Mouse (Mus musculus) large intestine, adult 2 months (tissue): ENCODE measurements around the gene Gjd3. TPM values are rescaled to one million over a fixed set of nuclear protein-coding genes. Genes with fewer than 3 reads are reported as not detected.

Source experiments
- DNase-seq: peaks from one replicate; pipeline ENCODE4 v3.0.0-alpha.2; 2012; ENCODE audit warnings: low read depth, low spot score
- WGBS: fragments of 180-500 bp; shearing (Covaris S2); methylation state at CpG from one replicate; pipeline ENCODE4 v1.1.7; 2018; 5-methylcytosine and 5-hydroxymethylcytosine counted together
- polyA plus RNA-seq: library from polyadenylated mRNA; depleted of rRNA; stranded (reverse); fragments of >200 nt; gene quantifications from 2 replicates; pipeline ENCODE4 v1.2.3, GENCODE M21; 2012

Gene Gjd3
- polyA plus RNA-seq, 1 experiment: 1.1 TPM

DNA sequence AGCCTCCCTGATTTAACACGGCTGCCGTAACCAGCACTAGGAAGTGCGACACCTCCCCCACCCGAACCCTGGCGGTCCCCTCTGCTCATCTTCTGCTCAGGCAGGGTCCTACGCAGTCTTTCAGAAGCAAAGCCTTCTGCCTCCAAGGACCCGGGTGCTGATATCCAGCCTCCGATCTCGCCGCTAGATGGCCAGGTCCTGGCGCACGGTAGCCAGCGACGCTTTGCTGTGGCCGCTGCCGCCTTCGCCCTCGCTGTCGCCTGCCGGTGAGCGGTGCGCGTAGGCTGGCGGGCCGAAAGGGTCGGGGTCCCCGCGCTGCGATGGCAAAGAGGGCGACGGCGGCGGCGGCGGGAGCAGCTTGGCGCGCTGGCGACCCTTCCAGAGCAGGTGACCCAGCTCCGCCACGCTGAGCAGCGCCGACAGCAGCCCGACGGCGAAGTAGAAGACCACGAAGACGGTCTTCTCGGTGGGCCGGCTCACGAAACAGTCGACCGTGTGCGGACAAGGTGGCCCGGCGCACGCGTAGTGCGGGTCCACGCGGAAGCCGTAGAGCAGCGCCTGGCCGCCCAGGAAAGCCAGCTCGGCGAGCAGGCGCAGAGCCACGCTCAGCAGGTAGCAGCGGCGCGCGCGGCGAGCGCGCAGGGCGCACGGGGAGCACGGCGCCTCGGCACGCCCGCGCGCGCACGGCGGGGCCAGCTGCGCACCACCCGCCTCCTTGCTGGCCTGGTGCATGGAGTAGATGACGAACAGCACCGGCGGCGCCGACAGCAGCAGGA, 631 bp downstream of the Gjd3 start:
- under 1% methylated on average over 94 of the region's 94 CpGs for WGBS
- no peak for DNase-seq

DNA sequence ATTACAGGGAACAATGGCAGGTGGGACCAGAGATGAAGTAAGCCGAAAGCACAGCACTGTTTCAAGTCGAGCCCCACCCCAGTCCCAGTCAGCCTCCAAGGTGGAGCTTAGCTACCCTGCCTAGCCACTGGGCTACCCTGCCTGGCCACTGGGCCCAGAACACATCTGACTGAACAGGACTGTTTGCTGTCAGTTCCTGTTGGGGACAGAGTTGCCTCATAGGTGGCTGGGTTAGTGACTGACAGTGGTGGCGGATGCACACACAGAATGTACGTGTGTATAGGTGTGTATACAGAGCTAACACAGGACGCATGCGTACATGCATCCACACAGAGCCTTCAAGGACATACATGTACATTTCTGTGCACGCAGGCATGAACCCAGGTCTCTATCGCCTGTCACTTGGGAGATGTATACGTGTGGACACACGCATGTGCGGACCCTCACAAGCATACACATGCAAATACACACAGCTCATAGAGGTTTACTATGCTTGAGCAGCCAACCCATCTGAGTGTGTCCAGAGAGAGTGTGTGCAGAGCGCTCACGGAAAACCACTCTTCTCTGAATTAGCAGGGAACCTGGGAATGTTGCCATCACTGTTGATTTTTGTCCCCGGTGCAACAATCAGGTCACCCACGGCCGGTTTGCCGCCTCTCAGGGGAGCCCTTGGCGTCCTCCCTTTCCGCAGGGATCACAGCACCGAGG, 1.4 kb downstream of the Gjd3 start:
- WGBS: 32% methylated on average over 20 of the region's 20 CpGs
- no peak for DNase-seq

GRCm38 (mm10) chr11:98979356-98979755, 3.5 kb downstream of the Gjd3 start:
- WGBS: 26% methylated on average over 5 of the region's 5 CpGs
- no peak for DNase-seq

- DNase-seq: no peak
- WGBS: 27% methylated on average over 15 of the region's 15 CpGs
These were observed 4.2 kb downstream of the Gjd3 start for GRCm38 (mm10) chr11:98978526-98979148.

DNA sequence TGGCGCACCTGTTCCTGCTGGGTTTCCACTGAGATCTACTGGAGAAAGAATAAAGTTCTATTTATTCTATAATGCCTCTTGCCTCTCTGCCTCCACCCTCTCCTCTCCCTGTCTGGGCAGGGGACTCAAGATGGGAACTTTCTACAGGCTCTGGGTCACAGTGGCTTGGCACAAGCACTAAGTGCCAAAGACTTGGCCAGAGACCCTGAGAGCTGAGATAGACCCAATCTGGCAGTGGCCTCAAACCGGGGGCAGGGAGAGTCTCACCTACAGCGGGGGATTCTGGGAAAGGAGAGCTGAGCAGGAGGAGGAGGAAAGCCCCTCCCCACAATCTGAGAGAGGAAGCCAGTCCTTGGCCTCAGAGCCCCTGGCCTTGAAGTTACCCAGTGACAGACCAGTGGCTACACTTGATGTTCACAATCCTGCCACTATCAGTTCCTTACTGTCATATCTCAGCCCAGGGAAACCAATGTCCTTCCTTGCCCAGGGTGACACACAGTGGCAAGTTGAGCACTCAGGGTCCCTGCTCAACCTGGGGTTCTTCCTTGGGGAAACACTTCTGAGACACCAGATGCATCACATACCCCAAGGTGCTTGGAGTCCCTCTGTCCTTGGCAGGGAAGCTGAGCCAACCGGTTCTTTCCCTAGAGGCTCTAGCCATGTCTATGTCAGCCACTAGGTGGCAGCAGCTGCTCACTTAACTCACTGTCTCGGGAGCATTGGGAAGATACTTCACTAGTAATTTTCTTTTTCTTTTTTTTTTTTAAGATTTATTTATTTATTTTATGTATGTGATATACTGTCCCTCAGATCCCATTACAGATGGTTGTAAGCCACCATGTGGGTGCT, 7.7 kb downstream of the Gjd3 start:
- 49% methylated on average over 5 of the region's 5 CpGs for WGBS
- DNase-seq: no peak

DNA sequence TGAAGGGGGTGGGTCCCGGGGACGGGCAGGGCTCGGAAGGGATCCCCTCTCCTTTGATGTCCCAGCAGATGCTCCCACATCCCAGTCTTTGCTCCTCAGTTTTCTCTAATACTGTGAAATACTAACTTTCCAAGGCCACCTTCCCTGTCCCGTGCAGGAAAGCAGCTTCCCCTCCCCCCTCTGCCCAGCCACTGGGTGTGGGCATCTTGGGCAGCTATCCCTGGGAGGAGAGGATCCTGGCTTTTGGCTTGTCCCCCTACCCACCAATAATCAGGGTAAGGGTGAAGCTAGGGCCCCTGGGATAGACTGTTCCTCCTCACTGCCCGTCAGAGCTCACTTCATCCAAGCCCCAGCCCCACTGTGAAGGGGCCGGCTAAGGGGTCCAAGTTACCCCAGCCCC, 8.6 kb downstream of the Gjd3 start:
- 83% methylated on average over 6 of the region's 6 CpGs for WGBS
- no peak for DNase-seq

DNA sequence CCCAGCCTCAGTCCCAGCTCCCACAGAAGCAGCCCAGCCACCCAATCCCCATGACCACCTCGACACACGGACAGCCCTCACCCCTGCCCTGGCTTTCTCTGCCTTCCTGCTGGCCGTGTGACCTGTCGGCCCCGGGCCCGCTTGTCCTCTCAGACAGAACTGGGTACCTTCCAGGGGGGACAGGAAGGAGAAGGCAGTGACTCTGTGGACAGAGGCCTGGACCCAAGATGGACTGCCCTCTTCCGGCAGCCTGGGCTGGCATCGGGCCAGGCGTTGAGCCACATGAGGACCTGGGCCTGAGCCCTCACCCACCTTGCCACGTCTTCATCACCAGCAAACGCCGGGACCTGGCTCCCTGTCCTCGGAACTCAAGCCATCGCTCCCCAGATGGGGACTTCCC, 9.2 kb downstream of the Gjd3 start:
- WGBS: 79% methylated on average over 14 of the region's 14 CpGs
- no peak for DNase-seq

DNA sequence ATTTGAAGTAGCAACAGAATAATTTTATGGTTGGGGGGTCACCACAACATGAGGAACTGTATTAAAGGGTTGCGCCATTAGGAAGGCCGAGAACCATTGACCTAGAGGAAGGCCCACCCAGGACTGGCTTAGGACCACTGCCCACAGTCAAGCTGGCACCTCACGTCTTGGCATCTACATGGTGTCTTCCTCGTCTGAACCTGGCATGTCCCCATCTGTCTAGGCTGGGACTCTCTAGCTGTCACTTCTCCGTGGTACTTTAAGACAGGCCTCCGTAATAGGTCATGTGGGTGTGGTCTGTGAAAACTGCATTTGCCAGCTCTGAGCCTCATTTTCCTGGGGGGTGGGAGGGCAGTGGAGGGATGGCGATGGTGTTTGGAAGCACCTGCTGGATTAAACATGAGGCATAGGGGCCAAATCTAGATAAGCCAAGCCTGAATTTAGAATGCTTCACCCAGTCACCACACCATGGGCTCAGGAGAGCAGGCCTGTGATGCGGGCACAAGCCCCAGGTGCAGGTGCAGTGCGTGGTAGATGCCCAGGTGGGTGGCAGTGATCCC, 9.9 kb downstream of the Gjd3 start:
- no peak for DNase-seq
- WGBS: 87% methylated on average over 9 of the region's 9 CpGs

DNA sequence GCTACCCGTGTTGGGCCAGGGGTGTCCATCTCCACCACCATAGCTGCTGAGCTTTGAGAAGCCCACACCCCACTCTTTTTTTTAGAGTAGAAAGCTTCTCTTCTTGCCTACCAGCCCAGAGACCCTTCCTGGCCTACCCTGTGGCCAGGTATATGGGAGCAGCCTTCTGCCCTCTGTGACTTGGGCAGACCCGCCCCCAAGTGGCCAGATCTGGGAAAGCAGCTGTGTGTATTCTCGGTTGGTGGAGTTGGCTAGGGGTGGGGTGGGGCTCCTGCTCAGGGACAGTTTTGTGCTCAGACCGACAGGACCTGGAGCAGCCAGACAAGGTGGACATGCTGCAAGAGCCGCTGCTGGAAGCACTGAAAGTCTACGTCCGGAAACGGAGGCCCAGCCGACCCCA, 10.6 kb downstream of the Gjd3 start:
- DNase-seq: no peak
- 56% methylated on average over 9 of the region's 9 CpGs for WGBS

GRCm38 (mm10) chr11:98971316-98972031, 11.3 kb downstream of the Gjd3 start:
- WGBS: 75% methylated on average over 23 of the region's 23 CpGs
- no peak for DNase-seq

- no peak for DNase-seq
- WGBS: 77% methylated on average over 29 of the region's 29 CpGs
These were observed 12.5 kb downstream of the Gjd3 start for GRCm38 (mm10) chr11:98970191-98970925.

DNA sequence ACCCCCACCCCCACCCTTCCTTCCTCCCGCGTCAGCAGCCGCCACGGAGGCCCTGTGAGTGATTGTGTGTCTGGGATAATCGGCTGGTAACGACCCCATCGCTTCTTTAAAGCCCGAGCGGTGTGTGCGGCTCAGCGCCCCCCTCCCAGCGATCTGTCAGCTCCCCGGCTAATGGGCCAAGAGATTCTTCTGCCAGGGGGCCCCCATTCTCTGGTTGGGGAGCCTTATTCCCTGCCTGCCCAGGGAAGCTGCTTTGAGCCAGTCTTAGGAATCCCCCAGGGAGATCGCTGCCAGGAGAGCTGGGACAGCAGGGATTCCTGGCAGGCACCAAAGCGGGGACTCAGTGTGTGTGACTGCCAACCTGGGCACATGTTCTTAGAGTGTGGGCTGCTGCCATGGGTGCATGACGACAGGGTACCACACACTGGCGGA, 13.3 kb downstream of the Gjd3 start:
- no peak for DNase-seq
- 79% methylated on average over 17 of the region's 17 CpGs for WGBS

DNA sequence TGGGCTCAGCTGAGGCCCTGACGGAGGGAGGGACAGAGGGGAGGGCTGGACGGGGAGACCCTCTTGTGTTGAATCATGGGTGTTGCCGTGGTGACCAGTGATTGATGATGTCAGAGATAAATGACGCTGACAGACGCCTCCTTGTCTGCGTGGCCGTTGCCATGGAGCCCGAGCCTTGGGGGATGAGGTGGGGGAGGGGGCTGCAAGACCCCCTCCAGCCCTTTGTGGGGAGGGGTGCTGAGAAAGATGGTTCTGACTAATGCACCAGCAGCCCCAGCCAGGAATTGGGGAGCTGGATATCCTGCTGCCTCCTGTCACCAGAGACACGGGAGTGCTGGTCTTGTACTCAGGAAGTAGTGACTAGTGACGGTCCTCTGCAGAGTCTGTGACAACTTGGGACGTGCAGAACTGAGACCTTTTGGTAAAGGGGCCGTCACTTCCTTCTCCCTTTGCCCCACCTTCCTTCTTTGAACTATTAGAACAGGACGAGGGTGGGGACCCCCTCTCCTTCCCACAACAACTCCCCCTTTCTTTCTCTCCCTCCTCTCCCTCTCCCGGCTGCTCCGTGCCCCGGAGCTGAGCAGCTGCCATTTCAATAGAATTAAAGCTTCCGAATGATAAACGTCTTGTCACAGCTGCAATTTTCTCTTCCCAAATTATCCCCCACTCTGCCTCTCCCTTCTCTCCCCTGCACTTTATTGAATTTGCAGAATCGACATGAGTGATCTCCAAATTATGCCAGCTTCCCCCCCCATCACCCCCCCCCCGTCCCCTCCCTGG, 13.9 kb downstream of the Gjd3 start:
- DNase-seq: no peak
- WGBS: 68% methylated on average over 20 of the region's 20 CpGs

DNA sequence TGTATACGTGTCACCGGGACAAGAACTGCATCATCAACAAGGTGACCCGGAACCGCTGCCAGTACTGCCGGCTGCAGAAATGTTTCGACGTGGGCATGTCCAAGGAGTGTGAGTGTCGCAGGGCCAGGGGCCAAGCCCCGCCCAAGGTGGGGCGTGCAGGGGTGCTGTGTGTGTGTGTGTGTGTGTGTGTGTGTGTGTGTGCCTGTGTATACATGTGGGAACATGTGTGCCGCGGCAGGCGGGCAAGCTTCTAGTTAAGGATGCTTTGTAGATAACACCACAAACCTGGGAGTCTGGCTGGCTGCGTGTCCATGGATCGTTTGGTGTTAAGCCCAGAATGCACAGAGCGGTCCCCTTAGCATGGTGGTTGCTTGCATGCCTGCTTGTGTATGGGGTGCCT, 14.7 kb downstream of the Gjd3 start:
- WGBS: 62% methylated on average over 16 of the region's 16 CpGs
- DNase-seq: no peak

DNA sequence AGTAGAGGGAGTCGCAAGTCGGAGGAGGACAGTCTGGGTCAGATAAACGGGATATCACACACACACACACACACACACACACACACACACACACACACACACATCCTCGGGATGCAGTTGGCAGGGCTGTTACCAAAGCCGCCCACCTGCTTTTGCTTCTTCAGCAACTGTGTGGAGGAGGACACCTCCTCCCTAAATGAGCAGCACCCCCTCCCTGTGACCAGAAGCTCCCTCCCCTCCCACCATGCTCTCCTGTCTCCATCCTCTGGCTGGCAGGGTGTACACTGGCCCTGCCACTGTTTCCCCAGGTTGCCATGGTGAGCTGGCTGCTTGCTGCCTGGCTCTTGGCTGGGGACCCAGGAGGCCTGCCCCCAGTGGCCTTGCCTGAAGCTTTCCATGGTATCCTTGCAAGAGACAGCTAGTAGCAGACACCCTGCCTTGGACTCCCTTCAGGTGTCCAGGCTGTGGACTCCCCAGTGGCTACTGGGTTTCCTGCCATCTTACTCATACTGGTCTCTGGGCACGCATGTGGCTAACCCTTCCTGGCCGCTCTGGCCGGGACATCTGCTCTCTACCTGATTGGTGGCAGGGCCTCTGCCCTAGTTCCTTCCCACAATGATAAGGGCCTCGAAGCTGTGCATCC, 16.2 kb downstream of the Gjd3 start:
- no peak for DNase-seq
- WGBS: 58% methylated on average over 9 of the region's 9 CpGs

DNA sequence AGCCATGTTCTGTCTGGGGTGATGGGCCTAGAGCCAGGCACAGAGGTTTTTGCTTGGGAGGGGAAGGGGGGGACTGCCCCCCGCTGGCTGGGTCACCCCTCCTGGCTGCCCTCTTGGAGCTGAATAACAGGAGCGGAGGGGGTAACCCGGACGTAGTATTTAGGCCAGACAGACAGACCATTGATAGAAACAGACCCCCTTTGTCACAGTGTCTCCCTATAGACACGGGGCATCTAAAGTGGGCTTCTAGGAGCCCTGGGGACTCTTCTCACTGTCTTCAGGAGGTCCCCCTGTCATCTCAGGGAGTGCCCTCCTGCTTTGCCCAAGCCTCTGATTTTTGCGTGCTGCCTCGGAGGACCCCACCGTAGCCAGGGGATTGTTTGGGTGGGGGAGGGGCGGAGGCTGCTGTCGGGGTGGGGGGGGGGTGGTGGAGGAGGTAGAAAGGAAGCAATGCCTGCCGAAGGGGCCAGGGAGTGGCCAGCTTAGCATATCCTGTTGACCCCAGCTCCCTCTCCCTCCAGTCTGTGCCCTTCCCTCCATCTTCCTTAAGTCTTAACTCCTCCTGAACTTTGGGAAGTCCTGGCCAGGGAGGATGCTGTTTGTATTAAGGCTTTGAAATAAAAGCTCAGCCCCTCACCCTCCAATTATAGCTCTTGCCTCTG, 17.3 kb downstream of the Gjd3 start:
- DNase-seq: no peak

More for the DNA sequence above, 17.3 kb downstream of the Gjd3 start:
- WGBS: 35% methylated on average over 11 of the region's 11 CpGs
